Mouse (Mus musculus): ENCODE data around the gene Celf3. TPM values are rescaled to one million over a fixed set of nuclear protein-coding genes. Genes with fewer than 3 reads are reported as not detected.

Gene Celf3
- total RNA-seq (2015; ENCODE audit: low replicate concordance) (not detected in 2 replicates), total RNA-seq (2017; ENCODE audit: low replicate concordance) (not detected in 2 replicates)

DNA sequence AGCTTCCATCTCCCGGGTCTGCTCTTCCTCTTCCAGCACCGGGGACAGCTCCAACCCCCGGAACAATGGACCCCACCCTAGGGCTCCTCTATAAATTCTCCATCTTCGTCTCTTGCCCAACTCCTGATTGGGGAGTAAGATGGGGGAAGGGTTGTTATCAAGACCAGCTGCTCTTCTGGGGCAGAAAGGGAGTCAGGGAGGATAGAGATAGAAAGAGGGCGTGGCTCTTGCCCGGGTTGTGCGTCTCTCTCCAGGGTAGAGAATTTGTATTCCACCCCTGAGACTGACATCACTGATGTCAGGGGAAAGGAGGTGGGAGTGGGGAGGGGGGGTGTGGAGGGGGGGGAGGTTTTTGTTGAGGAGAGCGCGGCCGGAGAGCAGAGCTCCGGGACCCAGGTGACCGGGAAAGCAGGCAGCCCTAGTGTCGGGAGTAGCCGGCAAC is at the start of gene Celf3:
Celf3 (plus strand) TSS at position 315 of the 442 bp plus-strand sequence.
- 0 out of 2 replicates have a peak, but pooled peaks have one; percentile 57 for ATAC-seq (replicated peaks; ENCODE audit: low FRiP score, poor library complexity, severe bottlenecking)

DNA sequence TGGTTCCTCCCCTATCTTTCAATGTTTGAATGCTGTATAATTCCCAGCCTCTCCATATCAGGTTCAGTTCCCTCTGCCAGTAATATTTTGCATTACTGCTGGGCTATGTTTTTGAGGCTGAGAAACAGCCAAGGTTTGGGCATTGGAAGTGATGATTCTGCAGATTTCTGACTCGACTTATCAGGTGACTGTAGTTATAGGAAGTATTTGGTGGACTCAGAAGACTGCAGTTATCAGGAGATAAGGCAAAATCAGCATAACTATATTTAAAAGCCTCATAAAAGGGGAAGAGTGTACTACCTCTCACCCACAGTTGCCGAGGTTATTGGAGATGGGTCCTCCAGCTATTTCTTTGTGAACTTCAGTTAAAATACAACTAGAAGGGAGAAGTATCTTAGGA is 47.1 kb upstream of the Celf3 start:
- ATAC-seq (replicated peaks; ENCODE audit: low FRiP score, poor library complexity, severe bottlenecking), result no peak

DNA sequence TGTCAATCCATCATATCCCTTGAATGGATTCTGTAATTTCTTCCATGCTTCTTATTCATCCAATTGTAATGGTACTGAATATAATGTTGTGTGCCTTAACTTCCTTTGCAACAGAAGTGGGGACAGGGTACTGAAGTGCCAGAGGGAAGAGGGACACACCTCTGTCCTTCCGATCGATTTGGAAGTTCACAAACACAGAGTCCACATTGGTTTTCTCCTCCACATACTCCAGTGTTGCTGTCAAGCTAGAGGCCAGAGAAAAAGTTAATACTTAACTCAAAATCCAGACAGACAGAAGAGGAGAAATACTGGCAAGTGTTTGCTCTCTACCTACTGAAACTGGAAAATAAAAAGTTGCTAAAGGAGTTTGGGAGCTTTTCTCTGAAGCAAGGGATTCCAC is 43.8 kb upstream of the Celf3 start:
- ATAC-seq (replicated peaks; ENCODE audit: low FRiP score, poor library complexity, severe bottlenecking), result no peak

DNA sequence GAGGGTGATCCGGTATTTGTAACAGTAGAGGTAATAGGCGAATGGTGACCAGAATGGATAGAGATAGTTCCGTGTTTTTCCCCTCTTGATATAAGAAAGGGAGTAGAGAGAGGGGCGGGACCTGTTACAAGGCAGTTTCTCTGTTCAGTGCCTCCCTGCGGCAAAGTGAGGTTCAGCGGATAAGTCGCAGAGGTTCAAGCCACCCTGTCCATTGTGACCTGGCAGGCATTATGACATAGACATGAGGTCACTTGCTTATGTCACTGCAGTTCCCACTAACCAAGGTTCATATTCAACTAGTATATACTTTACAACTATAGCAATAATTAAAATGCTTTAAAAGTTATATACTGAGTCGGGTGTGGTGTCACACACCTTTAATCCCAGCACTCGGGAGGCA is 41.7 kb upstream of the Celf3 start:
- no peak for ATAC-seq (replicated peaks; ENCODE audit: low FRiP score, poor library complexity, severe bottlenecking)

DNA sequence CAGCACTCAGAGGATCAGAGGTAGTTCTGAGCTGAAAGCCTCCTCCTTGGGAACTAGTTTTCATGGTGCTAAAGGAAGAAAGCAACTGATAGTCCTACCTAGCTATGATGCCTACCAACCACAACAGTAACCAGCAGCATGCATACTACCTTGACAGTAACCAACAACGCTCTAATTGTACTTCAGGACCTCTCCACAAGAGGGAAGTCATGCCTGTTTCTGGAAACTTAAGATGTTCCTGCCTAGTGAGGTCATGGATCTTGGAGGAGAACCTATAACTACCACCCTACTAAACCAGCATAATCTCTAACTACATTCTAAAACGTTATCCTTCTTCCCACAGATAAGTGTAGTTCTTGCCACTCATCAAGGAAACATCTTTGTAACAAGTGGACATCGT is 36.9 kb upstream of the Celf3 start:
- ATAC-seq (replicated peaks; ENCODE audit: low FRiP score, poor library complexity, severe bottlenecking), result no peak

DNA sequence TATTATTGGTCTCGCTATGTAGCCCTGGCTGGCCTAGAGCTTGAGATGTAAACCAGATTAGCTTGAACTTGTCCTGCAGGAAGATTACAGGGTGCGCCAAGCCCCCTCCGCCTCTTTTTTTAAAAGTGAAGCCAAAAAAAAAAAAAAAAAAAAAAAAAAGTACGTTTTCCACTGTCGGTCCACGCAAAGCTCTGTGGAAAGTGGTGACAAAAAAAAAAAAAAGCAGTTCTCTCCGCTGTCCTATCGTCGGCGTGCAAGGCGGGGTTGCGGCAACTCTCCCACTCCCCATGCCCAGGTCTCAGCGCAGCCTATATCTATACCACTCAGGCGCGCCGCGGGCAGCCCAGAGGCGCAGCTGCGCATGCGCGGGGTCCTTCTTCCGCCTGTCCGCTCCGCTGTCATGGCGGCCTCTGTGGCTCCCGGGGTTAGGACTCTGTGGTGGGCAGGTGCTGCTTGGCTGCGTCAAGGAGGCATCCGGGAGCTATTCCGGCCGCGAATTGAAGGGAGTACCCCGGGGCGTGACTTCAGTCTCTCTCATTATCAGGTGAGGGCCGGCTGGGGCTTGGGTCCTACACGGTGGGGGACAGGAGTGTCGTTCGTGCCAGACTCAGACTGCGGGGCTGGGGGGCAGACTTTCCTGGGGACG is 35.0 kb upstream of the Celf3 start, which contains the start of gene Mrpl9:
Mrpl9 (plus strand) TSS at position 368 of the 646 bp plus-strand sequence.
- ATAC-seq (replicated peaks; ENCODE audit: low FRiP score, poor library complexity, severe bottlenecking), result peak; percentile 98

DNA sequence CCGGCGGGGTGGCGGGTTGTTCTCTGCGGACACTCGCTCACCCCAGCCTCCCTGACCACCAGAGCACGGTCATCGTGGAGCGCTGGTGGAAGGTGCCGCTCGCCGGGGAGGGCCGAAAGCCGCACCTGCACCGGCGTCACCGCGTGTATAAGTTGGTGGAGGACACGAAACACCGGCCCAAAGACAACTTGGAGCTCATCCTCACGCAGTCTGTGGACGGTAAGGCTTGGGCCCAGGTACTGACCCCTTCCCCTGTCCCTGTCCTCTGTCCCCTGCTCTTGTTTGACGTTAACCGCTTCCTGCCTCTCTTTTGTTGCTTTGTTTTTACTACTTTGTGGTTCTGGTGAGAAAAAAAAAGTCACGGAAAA is 34.5 kb upstream of the Celf3 start, which contains the start of gene Oaz3:
Oaz3 (minus strand) TSS at position 319 of the 368 bp plus-strand sequence.
- peak; percentile 69; the same call in 1 of the 2 replicates for ATAC-seq (replicated peaks; ENCODE audit: low FRiP score, poor library complexity, severe bottlenecking)

DNA sequence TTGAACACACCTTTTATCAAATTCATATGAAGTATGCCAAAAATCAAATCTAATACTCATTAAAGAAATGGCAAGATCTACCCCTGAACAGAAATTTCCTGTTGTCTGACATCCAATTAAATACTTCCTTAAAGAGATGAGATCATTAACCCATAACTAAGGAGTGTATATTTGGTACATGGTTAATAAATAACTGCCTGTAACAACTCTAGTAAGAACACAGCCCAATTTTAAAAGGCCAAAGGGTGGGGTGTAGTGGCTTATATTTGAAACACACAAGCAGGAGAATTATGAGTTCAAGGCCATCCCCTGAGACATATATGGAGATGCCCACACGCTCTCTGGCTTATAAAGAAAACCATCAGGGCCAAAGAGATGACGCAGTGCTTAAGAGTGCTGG is 28.7 kb upstream of the Celf3 start:
- no peak for ATAC-seq (replicated peaks; ENCODE audit: low FRiP score, poor library complexity, severe bottlenecking)

DNA sequence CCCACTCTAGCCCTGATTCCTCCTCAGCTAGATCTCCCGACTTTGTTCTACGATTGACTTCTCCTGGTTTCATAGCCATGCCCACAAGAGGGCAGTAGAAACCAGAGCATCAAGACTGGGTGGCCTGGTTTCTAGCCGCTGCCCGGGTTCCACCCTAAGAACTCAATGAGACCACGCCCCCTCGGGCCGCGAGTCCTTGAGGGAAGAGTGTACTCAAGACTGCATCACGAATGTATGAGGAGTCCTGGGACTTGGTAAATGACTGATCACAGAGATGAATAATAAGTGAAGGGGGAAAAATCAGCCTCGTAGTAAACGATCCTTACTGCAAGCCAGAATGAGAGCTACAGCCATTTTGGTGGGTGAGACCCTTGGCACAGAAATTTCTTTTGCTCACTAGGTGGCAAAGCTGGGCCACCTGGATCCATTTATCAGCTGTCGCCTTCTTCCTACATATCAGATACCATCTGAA is 21.5 kb upstream of the Celf3 start:
- ATAC-seq (replicated peaks; ENCODE audit: low FRiP score, poor library complexity, severe bottlenecking), result peak; percentile 89

DNA sequence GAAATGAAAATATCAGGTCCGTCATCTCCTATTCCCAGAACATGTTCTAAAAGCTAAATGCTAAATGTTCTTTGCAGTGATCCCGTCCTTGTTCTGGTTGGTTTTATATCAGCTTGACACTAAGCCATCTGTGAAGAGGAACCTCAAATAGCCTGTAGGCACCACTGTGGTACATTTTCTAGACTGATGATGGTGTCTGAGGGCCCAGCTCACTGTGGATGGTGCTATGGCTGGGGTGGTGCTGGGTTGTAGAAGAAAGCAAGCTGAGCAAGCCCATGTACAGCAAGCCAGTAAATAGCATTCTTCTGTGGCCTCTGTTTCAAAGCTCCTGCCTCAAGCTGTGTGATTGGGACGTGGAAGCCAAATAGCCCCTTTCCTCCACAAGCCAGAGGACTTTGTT is 21.0 kb upstream of the Celf3 start:
- no peak for ATAC-seq (replicated peaks; ENCODE audit: low FRiP score, poor library complexity, severe bottlenecking)

DNA sequence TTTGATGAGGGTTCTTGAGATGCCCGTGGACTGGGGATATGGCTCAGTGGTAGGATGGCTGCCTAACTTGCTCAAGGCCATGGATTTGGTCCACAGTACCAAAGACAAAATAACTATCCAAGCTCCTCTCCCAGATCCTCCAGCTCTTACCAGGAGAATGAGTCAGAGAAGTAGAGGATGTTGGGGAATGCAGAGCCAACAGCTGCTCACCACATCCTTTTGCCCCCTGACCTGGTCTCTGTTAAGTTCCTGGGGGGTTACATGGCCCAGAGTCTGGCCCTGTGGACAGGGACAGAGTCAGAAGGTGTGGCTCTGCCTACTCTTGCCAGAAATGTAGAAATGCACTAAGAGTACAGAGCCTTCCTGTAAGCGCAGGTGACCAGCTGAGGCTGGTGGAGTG is 18.3 kb upstream of the Celf3 start:
- ATAC-seq (replicated peaks; ENCODE audit: low FRiP score, poor library complexity, severe bottlenecking), result no peak

DNA sequence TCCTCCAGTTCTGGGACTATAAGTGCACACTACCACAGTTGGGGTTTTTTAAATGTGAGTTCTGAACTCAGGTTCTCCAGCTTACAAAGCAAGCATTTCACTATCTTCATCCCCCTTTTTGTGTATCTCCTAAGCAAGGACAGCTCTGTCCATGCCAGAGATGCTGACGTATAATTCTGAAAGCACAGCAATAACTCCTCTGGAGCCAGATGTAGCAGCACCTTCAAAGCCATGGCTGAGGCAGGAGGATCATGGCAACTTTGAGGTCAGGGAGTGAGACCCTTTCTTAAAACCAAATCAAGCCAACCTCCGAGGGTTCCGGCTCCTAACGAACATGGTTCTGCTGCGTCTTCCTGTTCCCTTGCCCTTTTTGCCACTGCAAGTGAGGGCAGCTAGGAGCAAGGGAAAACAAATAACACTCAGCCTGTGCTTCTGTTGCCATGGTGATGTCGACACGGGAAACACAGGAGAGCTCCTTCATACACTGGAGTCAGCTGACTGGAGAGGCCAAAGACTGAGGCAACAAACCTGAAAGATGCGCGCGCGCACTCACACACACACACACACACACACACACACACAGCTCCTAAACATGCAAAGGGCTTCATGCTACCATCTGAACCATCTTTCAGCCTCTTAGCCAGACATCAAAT is 14.0 kb upstream of the Celf3 start:
- ATAC-seq (replicated peaks; ENCODE audit: low FRiP score, poor library complexity, severe bottlenecking), result no peak

DNA sequence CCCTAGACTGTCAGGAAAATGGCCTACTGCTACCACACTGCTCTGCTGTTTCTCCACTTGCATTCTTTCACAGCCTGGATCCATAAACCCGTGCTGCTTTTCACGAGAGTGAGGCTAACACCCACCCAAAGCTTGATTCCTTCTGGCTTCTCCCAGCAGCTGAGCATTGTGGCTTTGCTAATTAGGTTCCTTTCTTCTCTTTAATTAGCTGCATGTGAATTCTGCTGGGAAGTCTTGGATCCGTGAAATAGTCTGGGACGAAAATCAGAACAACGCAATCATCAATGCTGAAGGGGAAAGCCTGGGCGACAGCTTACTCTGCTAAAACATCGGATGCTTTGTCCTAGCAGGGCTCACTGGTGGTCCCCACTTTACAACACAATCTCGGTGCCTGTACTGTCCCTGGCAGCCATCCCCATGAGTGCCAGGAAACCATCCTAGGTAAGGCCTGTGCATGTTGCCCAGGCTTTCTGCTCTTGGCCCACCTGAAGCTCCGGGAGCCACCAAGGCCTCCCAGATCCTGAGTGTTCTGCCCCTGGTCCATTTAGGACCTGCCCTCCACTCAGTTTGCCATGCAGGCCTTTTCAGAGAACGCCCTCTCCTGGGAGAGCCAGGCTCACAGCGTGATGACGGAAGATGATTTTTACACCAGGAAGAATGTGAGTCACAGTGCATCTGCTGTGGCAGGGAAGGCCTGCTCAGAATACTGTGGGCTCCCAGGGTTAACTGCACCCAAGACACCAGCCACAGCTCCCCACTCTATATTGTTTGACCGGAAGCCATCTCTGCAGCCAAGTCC is 12.3 kb upstream of the Celf3 start:
- ATAC-seq (replicated peaks; ENCODE audit: low FRiP score, poor library complexity, severe bottlenecking), result no peak

DNA sequence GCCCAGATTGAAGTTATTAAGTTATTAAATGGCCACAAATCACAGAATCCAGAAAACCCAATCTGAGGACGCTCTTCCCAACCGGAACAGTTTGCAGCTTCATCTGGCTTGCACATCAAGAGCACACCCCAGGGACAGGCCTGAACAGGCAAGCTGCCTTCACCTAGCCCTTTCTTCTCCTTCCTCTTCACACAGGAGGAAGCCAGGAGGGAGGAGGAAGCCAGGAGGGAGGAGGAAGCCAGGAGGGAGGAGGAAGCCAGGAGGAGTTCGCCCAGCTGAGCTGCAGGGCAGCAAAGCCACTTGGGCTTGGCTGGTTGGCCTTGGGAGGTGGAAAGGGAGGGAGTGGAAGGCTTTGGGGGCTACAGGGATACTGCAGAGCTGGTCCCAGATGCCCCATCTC is 9.2 kb upstream of the Celf3 start:
- ATAC-seq (replicated peaks; ENCODE audit: low FRiP score, poor library complexity, severe bottlenecking), result no peak

DNA sequence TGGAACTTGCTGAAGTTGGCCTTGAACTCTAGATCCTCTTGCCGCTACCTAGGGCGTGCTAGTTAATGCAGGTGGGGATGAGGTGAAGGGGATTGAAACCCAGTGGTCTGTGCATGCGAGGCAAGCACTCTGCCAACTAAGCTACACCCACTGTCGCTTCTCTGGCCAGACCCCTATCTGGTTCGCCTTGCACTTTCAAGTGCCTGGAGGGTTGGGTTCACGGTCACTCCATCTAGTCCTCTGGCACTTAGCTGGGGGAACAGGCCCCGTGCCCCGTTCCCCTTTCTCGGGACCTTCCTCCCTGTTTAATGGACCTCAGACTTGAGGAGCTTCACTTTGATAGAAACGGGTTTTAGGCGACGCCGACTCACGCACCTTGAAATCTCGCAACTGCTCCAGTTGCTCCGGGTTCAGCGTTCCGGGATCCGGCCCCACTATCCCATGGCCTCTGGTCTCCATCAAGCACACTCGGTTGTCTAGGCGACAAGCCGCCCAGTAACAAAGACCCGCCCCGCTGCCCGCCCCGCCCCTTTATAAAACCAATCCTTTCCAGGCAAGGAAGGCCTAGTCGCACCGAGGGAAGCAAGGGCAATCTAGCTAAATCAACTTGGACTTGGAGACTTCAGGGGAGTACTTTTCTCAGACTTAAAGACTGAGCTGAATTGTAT is 5.5 kb upstream of the Celf3 start:
- no peak for ATAC-seq (replicated peaks; ENCODE audit: low FRiP score, poor library complexity, severe bottlenecking)

DNA sequence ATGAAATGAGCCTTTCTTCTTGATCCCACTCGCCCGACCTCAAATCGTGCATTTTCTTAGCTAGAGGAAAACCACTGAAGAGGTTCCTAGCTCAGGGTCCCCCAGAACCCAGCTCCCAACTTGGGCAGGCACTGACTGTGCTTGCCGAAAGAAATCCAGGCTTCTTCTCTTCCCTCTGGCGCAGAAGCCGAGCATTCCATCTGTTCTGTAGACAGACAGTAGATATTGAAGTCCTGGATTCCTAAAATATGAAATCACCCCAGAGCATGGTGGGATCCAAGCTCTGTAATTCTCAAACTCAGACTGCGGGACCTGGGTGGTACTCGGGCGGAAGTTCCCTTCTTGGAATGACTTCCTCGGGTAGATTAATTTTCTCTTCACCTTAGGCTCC is 5.0 kb upstream of the Celf3 start:
- ATAC-seq (replicated peaks; ENCODE audit: low FRiP score, poor library complexity, severe bottlenecking), result no peak

DNA sequence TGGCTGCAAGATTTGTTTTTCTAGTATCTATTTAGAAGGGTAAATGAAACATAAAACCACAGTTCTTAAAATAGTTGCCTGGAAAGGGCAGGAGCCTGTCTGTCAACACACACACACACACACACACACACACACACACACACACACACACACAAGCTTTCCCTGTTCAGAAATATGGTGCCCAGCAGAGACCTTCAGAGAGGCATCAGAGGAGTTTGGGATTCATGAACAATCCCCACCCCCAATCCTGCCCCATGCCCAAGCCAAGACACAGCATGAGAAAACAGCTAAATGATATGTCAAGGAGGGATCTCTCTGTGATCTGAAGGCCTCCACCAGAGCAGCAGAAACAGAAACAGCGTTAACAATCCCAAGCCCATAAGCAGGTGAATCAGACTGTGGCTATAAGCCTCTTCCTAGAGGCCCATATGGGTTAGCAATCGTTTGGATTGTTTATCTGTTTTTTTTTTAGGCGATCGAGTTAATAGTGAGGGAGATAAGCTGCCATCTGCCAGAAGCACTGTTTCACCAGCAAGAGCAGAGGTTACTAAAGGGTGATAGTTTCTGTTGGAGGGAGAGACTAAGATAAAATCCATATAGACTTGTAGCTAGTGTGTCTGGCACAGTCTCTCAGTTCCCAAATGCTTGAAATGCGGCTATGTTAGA is 4.4 kb upstream of the Celf3 start:
- no peak for ATAC-seq (replicated peaks; ENCODE audit: low FRiP score, poor library complexity, severe bottlenecking)

DNA sequence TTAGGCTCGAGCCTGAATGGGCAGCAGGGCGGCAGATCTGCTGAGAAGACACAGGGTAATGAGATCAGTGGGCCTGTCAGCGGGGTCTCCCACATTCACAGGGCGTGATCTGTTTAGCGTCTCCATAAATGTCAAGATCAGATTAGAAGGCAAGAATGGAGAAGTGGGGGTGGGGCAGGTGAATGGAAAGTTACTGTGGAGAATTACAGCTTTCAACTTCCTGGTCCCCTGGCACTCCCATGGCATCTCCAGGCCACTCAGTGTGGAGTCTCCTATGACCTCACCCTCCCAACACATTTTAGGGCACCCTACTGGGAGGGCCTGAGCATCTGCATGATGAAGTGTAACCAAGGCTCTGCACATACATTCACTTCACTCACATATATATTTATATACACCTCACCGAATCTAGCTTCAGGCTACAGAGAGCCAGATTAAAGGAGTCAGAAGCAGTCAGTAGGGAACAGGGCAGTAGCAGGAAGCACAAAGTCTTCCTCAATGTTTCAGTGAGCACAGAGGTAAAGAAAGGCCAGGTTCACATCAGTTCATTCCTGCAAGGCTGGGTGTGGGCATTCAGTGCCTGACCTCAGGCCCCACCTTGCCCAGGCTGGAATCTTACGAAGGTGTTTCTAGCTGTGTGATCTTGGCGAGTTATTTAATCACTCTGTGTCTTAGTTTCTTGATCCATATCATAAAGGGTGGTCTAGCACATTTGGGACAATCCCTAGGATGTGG is 1.6 kb upstream of the Celf3 start:
- no peak for ATAC-seq (replicated peaks; ENCODE audit: low FRiP score, poor library complexity, severe bottlenecking)

DNA sequence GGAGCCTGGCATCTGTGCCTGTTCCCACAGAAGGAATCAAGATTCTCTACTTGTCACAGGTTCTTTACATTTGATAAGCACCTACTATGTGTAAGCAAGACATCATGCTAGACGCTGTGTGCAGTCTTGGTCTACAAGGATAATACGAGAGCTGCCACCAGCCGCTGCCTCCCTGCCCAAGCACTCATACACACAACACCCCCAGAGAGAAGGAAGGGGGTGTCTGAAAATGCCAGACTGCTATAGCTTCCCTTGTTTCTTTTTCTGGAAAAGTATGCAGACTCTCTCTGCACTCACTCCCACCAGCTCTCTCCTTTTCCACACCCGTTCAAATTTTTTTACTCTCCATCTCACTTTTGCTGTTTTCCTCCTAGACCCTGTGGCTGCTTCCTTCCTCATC is 651 bp upstream of the Celf3 start:
- ATAC-seq (replicated peaks; ENCODE audit: low FRiP score, poor library complexity, severe bottlenecking), result no peak
